Mouse (Mus musculus) right cerebral cortex, postnatal 25 days (tissue): Measurements from ENCODE around the gene Tom1l1.

Experiments
- DNase-seq: peaks from one replicate; pipeline ENCODE4 v3.0.0; 2022

Tom1l1 gene

DNA sequence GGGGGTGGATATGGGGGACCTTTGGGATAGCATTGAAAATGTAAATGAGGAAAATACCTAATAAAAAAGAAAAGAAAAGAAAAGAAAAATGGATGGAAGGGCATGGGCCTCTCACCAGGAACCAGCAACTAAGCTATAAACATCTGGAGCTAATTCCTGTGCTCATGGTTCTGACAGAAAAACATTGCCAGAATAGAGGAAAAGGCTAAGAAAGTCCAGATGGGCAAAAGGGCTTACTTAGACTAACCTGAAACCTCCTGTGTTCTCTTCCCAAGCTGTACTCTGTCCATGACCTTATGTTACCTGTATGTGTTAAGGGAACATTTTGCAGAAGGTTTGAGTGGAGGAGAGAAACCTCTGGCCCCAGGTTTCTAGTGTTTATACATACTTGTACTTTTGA is 76.0 kb downstream of the Tom1l1 start:
- no peak for DNase-seq

DNA sequence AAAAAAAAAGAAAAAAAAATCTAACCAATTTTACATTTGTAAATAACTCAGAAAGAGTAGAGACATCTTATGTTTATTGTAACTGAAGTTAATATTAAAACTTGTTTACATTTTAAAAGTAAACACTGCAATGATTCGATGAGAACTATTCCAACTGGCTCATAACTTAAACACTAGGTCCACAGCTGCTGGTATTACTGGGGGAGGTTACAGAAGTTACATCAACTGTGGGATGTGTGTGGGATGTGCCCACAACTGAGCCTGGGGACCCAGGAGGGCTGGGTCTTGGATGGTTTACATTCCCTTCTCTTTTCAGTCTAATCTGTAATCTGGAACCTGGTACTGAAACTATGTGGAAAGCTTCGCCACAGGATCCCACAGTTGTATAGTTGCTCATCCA is 85.1 kb downstream of the Tom1l1 start:
- DNase-seq, result no peak

DNA sequence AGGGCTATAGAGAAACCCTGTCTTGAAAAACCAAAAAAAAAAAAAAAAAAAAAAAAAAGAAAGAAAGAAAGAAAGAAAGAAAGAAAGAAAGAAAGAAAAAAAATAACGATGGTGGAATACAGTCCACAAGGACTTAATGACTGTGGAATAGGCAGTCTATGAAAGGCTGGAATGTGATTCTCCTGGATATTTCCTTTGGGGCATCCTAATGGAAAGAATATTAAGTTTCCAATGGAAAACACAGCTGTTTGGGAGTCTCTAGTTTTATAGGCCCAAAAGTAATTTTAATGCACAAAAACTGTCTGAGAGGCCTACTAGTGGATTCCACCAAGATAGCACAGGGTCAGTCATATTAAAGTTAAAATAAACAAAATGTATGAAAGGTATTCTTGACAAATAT is 92.3 kb downstream of the Tom1l1 start:
- no peak for DNase-seq
